Mouse (Mus musculus) lung, embryonic 16.5 days (tissue): ENCODE results near the gene Fam227a. TPM values are rescaled to one million over a fixed set of nuclear protein-coding genes. Genes with fewer than 3 reads are reported as not detected.
A peak's percentile ranks its signal among the peaks of the same experiment; 100 is the strongest.

Source experiments
- ATAC-seq: fragments of 200-750 bp; cut with Nextera tagmentation; 2 replicates; pipeline ENCODE4 v1.8.0; 2017; ENCODE audit warnings: low read depth, mild to moderate bottlenecking, moderate library complexity
- H3K27ac ChIP-seq: fragments of 300-500 bp; sonication (generic); 2 replicates; pipeline ENCODE4 v1.5.1; 2014; ENCODE audit warnings: mild to moderate bottlenecking, control low read depth, low read length
- H3K27me3 ChIP-seq: fragments of 300-500 bp; sonication (generic); 2 replicates; pipeline ENCODE4 v1.6.1; 2014; ENCODE audit warnings: low read depth, low read length, mixed read lengths; ENCODE audit not compliant: control insufficient read depth, insufficient read depth
- H3K36me3 ChIP-seq: fragments of 300-500 bp; sonication (generic); 2 replicates; pipeline ENCODE4 v1.6.1; 2014; ENCODE audit warnings: low read length; ENCODE audit not compliant: control insufficient read depth, insufficient read depth
- H3K4me1 ChIP-seq: fragments of 300-500 bp; sonication (generic); replicated peaks from 2 replicates; pipeline ENCODE4 v1.6.1; 2014; ENCODE audit warnings: low read length, mixed read lengths; ENCODE audit not compliant: control insufficient read depth, insufficient read depth
- H3K4me2 ChIP-seq: fragments of 300-500 bp; sonication (generic); 2 replicates; pipeline ENCODE4 v1.6.1; 2014; ENCODE audit warnings: low read depth, low read length, control low read depth
- H3K4me3 ChIP-seq: fragments of 300-500 bp; sonication (generic); 2 replicates; pipeline ENCODE4 v1.5.1; 2014; ENCODE audit warnings: mild to moderate bottlenecking, low read length, control low read depth
- H3K9ac ChIP-seq: fragments of 300-500 bp; sonication (generic); 2 replicates; pipeline ENCODE4 v1.6.1; 2014; ENCODE audit warnings: low read length, control low read depth
- H3K9me3 ChIP-seq: fragments of 300-500 bp; sonication (generic); 2 replicates; pipeline ENCODE4 v1.6.1; 2016; ENCODE audit warnings: low read length; ENCODE audit not compliant: control insufficient read depth
- WGBS: fragments of 180-500 bp; shearing (Covaris S2); extraction: QIAGEN DNeasy Blood & Tissue Kit; methylation state at CpG from one replicate; pipeline ENCODE4 v1.1.7; 2014; 5-methylcytosine and 5-hydroxymethylcytosine counted together
- polyA plus RNA-seq: library from polyadenylated mRNA; unstranded; fragments of >200 nt; fragmentation: Nextera tagmentation; extraction: Ambion mirVana; gene quantifications from 2 replicates; pipeline ENCODE4 v1.2.1, GENCODE M21; 2015

Gene Fam227a
- 1.4 and 1.8 TPM in 2 replicates for polyA plus RNA-seq

DNA sequence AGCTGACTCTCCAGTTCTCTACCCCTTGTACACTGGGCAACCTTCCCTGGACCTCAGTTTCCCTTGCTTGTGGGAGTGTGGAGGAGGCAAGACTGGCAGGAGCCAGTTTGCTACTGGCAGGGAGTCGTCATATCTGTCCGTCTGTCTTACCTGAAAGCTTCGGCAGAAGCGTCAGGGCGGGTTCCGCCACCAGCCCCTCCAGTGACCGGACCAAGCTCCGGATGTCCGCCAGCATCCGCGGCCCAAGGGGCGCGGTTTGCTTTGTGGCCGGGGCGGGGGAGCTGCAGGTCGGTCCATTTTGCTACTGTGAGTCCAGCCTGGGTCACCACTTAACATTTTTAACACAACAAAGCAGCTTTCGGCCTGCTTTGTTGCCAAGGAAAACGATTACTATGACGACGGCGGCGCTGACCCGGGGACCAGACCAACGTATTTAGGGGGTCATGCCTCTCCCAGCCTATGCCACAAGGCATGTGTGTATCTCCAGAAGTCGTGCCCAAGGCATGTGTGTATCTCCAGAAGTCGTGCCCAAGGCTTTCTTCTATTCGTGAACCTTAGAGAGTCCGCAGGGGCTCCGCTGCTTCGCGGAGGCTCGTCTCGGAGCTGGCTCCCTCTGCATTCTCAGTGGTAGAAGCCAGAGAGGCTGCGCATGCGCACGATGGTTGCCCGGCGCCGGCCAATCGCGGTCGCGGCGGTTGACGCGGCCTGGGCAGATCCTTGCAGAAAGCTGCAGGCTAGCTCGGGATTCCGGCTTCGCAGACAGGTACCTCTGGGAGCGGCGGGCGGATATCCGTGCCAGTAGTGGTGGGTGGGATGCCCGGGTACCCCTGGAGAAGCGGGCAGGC, at the start of gene Fam227a, which contains the start of gene Cby1:
Fam227a (minus strand) TSS at position 426 of the 845 bp plus-strand sequence.
Cby1 (plus strand) TSS at position 669 of the 845 bp plus-strand sequence.
- H3K27me3 ChIP-seq = no peaks in the 10 kb centered on the region
- H3K4me3 ChIP-seq = peak within 1 kb of the TSS; percentile 85
- ATAC-seq = peak; percentile 92
- peaks cover 5% of the 10 kb centered on the region for H3K4me1 ChIP-seq
- under 1% methylated on average over 55 of the region's 55 CpGs for WGBS
- 0 out of 2 replicates have a peak, but pooled peaks cover 2% of the 10 kb centered on the region for H3K36me3 ChIP-seq
- H3K9ac ChIP-seq = peak within 1 kb of the TSS; percentile 90
- no peaks in the 10 kb centered on the region for H3K9me3 ChIP-seq
- peak within 1 kb of the TSS; percentile 88 for H3K27ac ChIP-seq
- H3K4me2 ChIP-seq = peak within 1 kb of the TSS; percentile 97

DNA sequence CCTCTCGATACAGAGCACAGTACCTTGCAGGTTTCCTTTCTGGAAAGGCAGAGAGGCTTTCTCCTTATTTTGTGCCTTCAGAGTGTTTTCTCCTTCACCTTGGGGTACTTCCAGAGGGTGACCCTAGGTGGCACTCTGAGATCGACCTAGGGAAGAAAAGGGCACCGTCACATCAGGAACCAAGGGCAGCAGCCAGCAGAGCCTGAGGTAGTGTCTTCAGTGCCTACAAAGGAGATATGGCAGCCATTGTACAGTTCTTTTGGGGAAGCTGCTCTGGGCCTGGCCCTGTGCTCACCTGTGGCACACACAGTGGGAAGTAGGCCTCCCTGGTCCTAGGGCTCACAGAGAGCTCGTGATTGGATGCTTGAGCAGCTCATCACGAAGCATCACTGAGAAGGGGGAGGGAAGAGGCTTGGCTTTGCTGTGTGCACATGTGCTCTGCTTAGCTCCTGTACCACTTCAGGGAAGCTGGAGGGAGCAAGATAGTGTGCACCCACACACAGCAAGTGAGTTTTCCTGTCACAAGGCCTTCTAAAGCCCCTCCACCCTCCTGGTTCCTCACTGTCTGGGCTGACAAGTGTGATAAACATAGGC, 49.6 kb upstream of the Fam227a start:
- peaks cover 24% of the 10 kb centered on the region for H3K36me3 ChIP-seq
- no peaks in the 10 kb centered on the region for H3K4me1 ChIP-seq
- ATAC-seq = no peak
- H3K9ac ChIP-seq = no peak overlapping the region
- no peak overlapping the region for H3K4me3 ChIP-seq
- no peak overlapping the region for H3K27ac ChIP-seq
- no peaks in the 10 kb centered on the region for H3K27me3 ChIP-seq
- WGBS = 84% methylated on average over 5 of the region's 5 CpGs
- H3K9me3 ChIP-seq = no peaks in the 10 kb centered on the region
- no peak overlapping the region for H3K4me2 ChIP-seq

DNA sequence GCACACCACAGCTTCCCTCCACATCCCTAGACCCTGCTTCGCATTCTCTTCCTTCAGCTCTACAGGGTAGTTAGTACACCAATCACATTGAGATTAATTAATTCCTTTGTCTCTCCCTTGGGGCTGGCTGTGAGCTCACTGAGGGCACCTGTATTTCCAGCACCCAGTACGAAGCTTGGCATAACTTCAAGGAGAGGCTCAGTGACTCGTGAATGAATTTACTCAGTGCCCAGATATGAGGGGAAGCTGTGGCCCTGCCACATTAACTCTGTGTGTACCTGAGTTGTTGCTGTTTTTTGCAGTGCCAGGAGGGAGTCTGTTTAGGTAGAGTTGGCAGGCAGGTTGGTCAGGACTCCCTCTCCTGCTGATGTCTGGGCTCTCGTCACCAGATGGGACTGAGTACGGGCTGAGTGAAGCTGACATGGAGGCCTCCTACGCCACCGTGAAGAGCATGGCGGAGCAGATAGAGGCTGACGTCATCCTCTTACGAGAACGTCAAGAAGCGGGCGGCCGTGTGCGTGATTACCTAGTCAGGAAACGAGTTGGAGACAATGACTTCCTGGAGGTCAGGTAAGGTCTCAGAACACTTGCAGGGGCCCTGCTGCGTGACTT, 48.0 kb upstream of the Fam227a start:
- Histone ChIP-seq H3K27me3 (no peaks in the 10 kb centered on the region), H3K27ac (no peak overlapping the region), H3K4me3 (no peak overlapping the region), H3K9me3 (no peaks in the 10 kb centered on the region), H3K4me2 (no peak overlapping the region), H3K4me1 (no peaks in the 10 kb centered on the region), H3K36me3 (peaks cover 15% of the 10 kb centered on the region), H3K9ac (no peak overlapping the region)
- 71% methylated on average over 17 of the region's 17 CpGs for WGBS
- no peak for ATAC-seq

DNA sequence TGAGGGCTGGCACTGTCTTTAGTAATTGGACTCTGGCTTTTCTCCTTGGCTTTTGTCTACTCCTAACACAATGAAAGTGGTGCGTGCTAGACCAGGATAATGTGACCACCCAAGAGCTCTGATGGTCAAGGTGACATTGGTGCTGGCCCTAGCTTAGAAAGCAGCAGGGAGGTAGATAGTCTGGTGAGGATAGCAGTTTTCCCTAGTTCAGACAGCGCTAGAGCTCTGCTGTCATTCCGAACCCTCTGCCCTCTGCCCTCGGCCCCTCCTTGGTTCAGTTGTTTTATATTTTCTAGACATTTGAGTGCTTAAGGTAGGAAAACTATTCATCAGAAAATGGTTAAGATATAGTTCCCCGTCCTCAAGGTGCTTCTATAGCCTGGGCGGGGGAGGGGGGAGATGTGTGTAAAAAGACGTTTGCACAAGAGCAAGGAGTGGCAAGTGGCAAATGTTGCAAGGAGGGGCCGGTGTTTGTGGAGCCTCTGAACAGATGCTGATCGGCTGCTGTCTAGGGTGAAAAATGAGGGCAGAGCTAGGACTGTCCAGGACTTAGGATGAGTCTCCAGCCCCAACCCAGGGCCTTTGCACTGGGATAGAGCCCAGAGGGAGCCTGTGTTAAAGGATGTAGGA, 38.9 kb upstream of the Fam227a start:
- ATAC-seq = no peak
- Histone ChIP-seq H3K27me3 (no peaks in the 10 kb centered on the region), H3K9me3 (no peaks in the 10 kb centered on the region), H3K4me2 (no peak overlapping the region), H3K4me3 (no peak overlapping the region), H3K36me3 (peaks cover 3% of the 10 kb centered on the region; the same call in 1 of the 2 replicates), H3K4me1 (peaks cover 2% of the 10 kb centered on the region), H3K27ac (no peak overlapping the region), H3K9ac (no peak overlapping the region)
- whole genome bisulfite sequencing = 65% methylated on average over 9 of the region's 9 CpGs

DNA sequence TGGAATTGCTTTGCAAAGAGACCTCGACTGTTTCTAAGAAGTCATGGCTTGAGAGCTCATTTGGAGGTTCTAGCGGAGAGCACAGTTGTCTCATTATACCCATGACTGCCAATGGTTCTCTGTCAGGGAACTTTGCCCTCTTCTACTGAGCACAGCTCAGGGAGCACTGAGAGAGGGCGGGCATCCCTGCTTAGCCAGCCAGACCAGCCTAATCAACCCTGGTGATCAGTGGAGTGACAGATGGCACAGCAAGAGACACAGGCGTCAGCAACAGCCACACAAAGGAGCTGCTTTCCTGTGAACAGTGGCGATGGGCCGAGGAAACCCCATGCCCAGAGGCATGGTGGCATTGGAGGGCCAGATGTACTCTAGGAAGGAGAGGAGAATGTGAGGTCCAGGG, 38.3 kb upstream of the Fam227a start:
- H3K27ac ChIP-seq = no peak overlapping the region
- H3K4me1 ChIP-seq = peaks cover 7% of the 10 kb centered on the region
- H3K4me2 ChIP-seq = no peak overlapping the region
- no peak overlapping the region for H3K9ac ChIP-seq
- ATAC-seq = no peak
- 88% methylated on average over 6 of the region's 6 CpGs for WGBS
- no peaks in the 10 kb centered on the region for H3K27me3 ChIP-seq
- no peaks in the 10 kb centered on the region for H3K9me3 ChIP-seq
- H3K4me3 ChIP-seq = no peak overlapping the region
- H3K36me3 ChIP-seq = peaks cover 3% of the 10 kb centered on the region; the same call in 1 of the 2 replicates

DNA sequence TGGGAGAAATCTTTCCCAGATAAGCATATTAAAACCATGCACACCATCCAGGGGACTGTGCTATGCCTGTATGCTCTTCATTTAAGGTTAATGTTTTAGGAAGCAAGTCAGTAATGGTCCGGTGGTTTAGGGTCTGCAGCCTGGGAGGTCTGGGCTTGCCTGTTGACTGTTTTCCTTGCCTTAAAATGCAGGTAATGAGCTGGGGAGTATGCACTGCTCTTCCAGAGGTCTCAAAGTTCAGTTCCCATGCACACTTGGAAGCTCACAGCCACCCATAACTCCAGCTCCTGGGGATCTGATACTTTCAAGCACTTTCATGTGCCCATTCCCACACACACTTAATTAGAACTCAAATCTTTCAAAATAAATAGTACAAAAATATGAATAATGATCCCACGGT, 37.8 kb upstream of the Fam227a start:
- H3K4me3 ChIP-seq = no peak overlapping the region
- H3K4me1 ChIP-seq = peaks cover 12% of the 10 kb centered on the region
- no peak overlapping the region for H3K9ac ChIP-seq
- WGBS = 91% methylated on average over 2 of the region's 2 CpGs
- no peak overlapping the region for H3K27ac ChIP-seq
- H3K4me2 ChIP-seq = no peak overlapping the region
- H3K27me3 ChIP-seq = no peaks in the 10 kb centered on the region
- no peaks in the 10 kb centered on the region for H3K9me3 ChIP-seq
- peaks cover 3% of the 10 kb centered on the region; the same call in 1 of the 2 replicates for H3K36me3 ChIP-seq
- ATAC-seq = no peak

DNA sequence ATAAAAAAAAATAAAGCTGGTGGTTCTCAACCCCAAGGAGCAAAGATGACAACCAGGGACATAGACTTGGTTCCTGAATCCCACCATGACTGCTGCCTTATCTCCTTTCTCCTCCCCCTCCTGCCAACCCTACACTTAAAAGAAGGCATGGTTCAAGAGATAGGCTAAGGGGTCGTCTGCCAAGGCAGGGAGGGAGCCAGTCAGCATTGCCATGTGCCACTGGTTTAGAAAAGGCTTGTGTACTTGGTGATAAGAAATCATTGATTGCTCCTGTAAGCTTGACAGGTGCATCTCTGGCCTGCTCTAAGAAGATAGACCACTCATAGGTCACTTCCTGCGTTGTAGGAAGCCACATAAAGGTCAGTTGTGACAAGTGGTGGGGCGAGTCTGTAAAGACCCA, 36.8 kb upstream of the Fam227a start:
- Histone ChIP-seq H3K9ac (no peak overlapping the region), H3K27ac (no peak overlapping the region), H3K36me3 (peaks cover 3% of the 10 kb centered on the region; the same call in 1 of the 2 replicates), H3K4me3 (no peak overlapping the region), H3K27me3 (no peaks in the 10 kb centered on the region), H3K4me1 (peaks cover 13% of the 10 kb centered on the region), H3K9me3 (no peaks in the 10 kb centered on the region), H3K4me2 (no peak overlapping the region)
- ATAC-seq = no peak
- WGBS = 21% methylated on average over 3 of the region's 3 CpGs

DNA sequence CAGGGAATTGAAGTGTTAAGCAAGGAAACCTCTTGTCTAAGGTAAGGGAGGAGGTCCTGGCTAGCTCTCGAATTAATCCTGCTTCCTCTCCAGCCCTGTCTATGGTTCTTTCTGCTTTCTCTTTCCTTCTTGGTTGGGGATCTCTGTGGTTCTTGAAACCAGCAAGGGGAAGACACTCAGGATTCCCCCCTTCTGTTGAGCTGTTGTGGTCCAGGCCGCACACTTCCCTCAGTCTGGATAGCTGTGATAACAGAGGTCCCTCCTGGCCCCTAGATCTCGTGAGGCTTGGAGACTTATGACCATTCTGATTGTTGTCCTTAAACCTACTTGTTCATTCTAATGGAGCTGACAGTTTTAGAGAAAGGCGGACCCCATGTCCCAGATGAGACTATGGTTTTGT, 35.8 kb upstream of the Fam227a start:
- H3K36me3 ChIP-seq = peaks cover 3% of the 10 kb centered on the region; the same call in 1 of the 2 replicates
- no peak overlapping the region for H3K4me3 ChIP-seq
- no peak overlapping the region for H3K27ac ChIP-seq
- H3K27me3 ChIP-seq = no peaks in the 10 kb centered on the region
- no peak overlapping the region for H3K4me2 ChIP-seq
- no peak overlapping the region for H3K9ac ChIP-seq
- peaks cover 18% of the 10 kb centered on the region for H3K4me1 ChIP-seq
- no peaks in the 10 kb centered on the region for H3K9me3 ChIP-seq
- WGBS = 85% methylated on average over 4 of the region's 4 CpGs
- no peak for ATAC-seq
